In the genomic region with DNA sequence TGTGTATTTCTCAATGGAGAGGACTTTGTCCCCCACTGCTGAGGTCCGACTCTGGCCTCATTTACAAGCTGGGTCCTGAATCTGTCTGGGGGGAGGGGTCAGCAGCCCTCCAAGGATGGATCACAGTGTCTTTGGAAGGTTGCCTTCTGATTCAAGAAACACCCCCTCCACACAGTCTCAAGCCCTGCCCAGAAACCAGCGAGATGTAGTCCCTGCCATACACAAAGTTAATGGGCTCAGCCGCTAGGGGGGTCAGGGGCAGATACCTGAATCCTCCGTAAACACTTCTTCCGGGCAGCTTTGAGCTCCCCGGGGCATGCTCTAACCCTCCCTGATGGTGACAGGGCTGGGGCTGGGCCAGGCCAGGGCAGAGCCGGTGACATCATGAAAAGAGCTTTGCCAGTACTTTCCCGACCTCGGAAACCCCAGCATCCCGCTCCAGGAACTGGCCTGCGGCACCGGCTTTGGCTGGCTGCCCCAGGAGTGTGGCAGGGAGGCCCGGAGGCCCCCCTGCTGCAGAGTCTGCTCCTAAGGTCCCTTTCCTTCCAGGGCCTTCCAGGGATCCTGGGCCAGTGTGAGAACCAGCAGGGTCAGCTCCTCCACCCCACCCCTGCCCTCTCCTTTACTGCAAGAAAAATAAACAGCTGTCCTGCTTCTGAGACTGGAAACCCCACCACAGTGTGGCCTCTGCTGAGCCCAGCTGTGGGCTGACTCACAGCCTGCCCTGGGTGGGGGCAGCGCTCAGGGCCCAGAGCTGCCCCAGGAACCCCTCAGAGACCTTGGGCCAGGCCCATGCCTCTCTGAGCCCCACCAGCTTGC, we compare ENCODE assay signal across 8 mouse cellular contexts. TPM values are rescaled to one million over a fixed set of nuclear protein-coding genes. Genes with fewer than 3 reads are reported as not detected.
DNase-seq lines count a peak whose midpoint lies in the region; ATAC-seq and TF ChIP-seq lines count a peak whose summit lies in the region.

No protein-coding gene starts in this region.

- no peak overlapping the region for H3K4me3 ChIP-seq in ES-Bruce4 (ENCODE audit: low read depth, low read length)
- no peak overlapping the region for H3K4me3 ChIP-seq in forebrain, embryonic 11.5 days (ENCODE audit: low read depth, low read length)
- H3K4me3 ChIP-seq in heart, postnatal 0 days (ENCODE audit: low read depth, low read length): peak overlapping the region; percentile 9; the same call in 1 of the 2 replicates
- peak overlapping the region; percentile 20; the same call in 1 of the 2 replicates for H3K4me3 ChIP-seq in small intestine, adult 2 months (ENCODE audit: low read depth, low read length)

- 5% methylated on average over 14 of the region's 14 CpGs for WGBS in forebrain, embryonic 11.5 days
- WGBS in heart, postnatal 0 days: 7% methylated on average over 14 of the region's 14 CpGs
- WGBS in small intestine, adult 2 months: 5% methylated on average over 14 of the region's 14 CpGs

- no peaks in the 10 kb centered on the region for H3K27me3 ChIP-seq in ES-Bruce4 (ENCODE audit: control insufficient read depth, insufficient read depth, low read length, poor library complexity, severe bottlenecking)
- H3K27me3 ChIP-seq in forebrain, embryonic 11.5 days (ENCODE audit: control insufficient read depth, insufficient read depth, low read length): no peaks in the 10 kb centered on the region
- peaks cover 23% of the 10 kb centered on the region for H3K27me3 ChIP-seq in heart, postnatal 0 days (ENCODE audit: control insufficient read depth, insufficient read depth, low read length)
- no peaks in the 10 kb centered on the region; the same call in 1 of the 2 replicates for H3K27me3 ChIP-seq in small intestine, adult 2 months (ENCODE audit: control insufficient read depth, insufficient read depth, low read length)

- peak; percentile 45; the same call in 1 of the 2 replicates for ATAC-seq in forebrain, embryonic 11.5 days (replicated peaks; ENCODE audit: low FRiP score)
- peak; percentile 80 for ATAC-seq in heart, postnatal 0 days (ENCODE audit: insufficient read depth, low read depth)

- no peak for TF ChIP-seq POLR2A in ES-Bruce4 (IDR thresholded peaks at IDR 0.05; ENCODE audit: insufficient read depth, low read length)
- TF ChIP-seq POLR2A in small intestine, adult 2 months (IDR thresholded peaks at IDR 0.05; ENCODE audit: low read depth, low read length): no peak

- peak; percentile 24 to 61 for DNase-seq in adrenal gland, postnatal 4 days (ENCODE audit: low spot score in 2 of 2)
- DNase-seq in forebrain, embryonic 11.5 days (ENCODE audit: low spot score): peak; percentile 71
- peak; percentile 60 for DNase-seq in heart, postnatal 0 days (ENCODE audit: low spot score)
- peak; percentile 84 for DNase-seq in kidney, postnatal 10 days
- peak; percentile 85 for DNase-seq in lung, postnatal 10 days
- no peak for DNase-seq in natural killer cell, adult 2 months (ENCODE audit: low spot score in 2 of 2)

- H3K9ac ChIP-seq in ES-Bruce4 (ENCODE audit: low read depth, poor library complexity, severe bottlenecking): no peak overlapping the region
- H3K9ac ChIP-seq in forebrain, embryonic 11.5 days (ENCODE audit: low read length): no peak overlapping the region; the same call in 1 of the 2 replicates
- no peak overlapping the region for H3K9ac ChIP-seq in heart, postnatal 0 days (replicated peaks; ENCODE audit: low read depth, low read length)

- peaks cover 6% of the 10 kb centered on the region for H3K4me1 ChIP-seq in ES-Bruce4 (ENCODE audit: control insufficient read depth, insufficient read depth, low read length)
- H3K4me1 ChIP-seq in forebrain, embryonic 11.5 days (replicated peaks; ENCODE audit: control insufficient read depth, insufficient read depth, low read length): peaks cover 24% of the 10 kb centered on the region
- no peaks in the 10 kb centered on the region for H3K4me1 ChIP-seq in heart, postnatal 0 days (ENCODE audit: control insufficient read depth, insufficient read depth)
- peaks cover 5% of the 10 kb centered on the region; the same call in 1 of the 2 replicates for H3K4me1 ChIP-seq in small intestine, adult 2 months (ENCODE audit: control insufficient read depth, insufficient read depth, insufficient read length, low read length)

- H3K27ac ChIP-seq in ES-Bruce4 (ENCODE audit: insufficient read depth, low read length): no peak overlapping the region
- peak overlapping the region; percentile 25; the same call in 1 of the 2 replicates for H3K27ac ChIP-seq in forebrain, embryonic 11.5 days (ENCODE audit: low read depth, low read length)
- no peak overlapping the region for H3K27ac ChIP-seq in heart, postnatal 0 days (ENCODE audit: low read depth)
- H3K27ac ChIP-seq in small intestine, adult 2 months (ENCODE audit: insufficient read depth, low read depth, low read length): no peak overlapping the region

- no peaks in the 10 kb centered on the region for H3K36me3 ChIP-seq in ES-Bruce4 (ENCODE audit: control insufficient read depth, insufficient read depth, low read length, poor library complexity, severe bottlenecking)
- H3K36me3 ChIP-seq in forebrain, embryonic 11.5 days (ENCODE audit: control insufficient read depth, insufficient read depth, low read length): no peaks in the 10 kb centered on the region
- H3K36me3 ChIP-seq in heart, postnatal 0 days (replicated peaks; ENCODE audit: control insufficient read depth, insufficient read depth, low read length): no peaks in the 10 kb centered on the region
- no peaks in the 10 kb centered on the region for H3K36me3 ChIP-seq in small intestine, adult 2 months (ENCODE audit: control insufficient read depth, insufficient read depth, low read length)

- TF ChIP-seq CTCF in ES-Bruce4 (IDR thresholded peaks at IDR 0.05; ENCODE audit: low read depth, low read length): peak; percentile 2
- no peak for TF ChIP-seq CTCF in heart, postnatal 0 days (IDR thresholded peaks at IDR 0.05; ENCODE audit: low read depth)
- TF ChIP-seq CTCF in small intestine, adult 2 months (IDR thresholded peaks at IDR 0.05; ENCODE audit: extremely low read depth, insufficient read length, insufficient replicate concordance, low read depth, low read length): no peak

- H3K4me2 ChIP-seq in forebrain, embryonic 11.5 days (ENCODE audit: low read depth, low read length, severe bottlenecking): peak overlapping the region; percentile 9; the same call in 1 of the 2 replicates
- H3K4me2 ChIP-seq in heart, postnatal 0 days (ENCODE audit: low read depth, low read length): peak overlapping the region; percentile 46

- H3K9me3 ChIP-seq in ES-Bruce4 (replicated peaks; ENCODE audit: control insufficient read depth, insufficient read depth, low read length, poor library complexity, severe bottlenecking): no peaks in the 10 kb centered on the region
- H3K9me3 ChIP-seq in forebrain, embryonic 11.5 days (ENCODE audit: control insufficient read depth, low read length): no peaks in the 10 kb centered on the region
- H3K9me3 ChIP-seq in heart, postnatal 0 days (replicated peaks; ENCODE audit: control insufficient read depth, low read length): no peaks in the 10 kb centered on the region

- TF ChIP-seq EP300 in ES-Bruce4 (IDR thresholded peaks at IDR 0.05; ENCODE audit: insufficient read depth, low read depth, low read length): no peak
- TF ChIP-seq EP300 in heart, postnatal 0 days (IDR thresholded peaks at IDR 0.05; ENCODE audit: low read depth): no peak

RNA-seq across cellular contexts. Expression of a gene that starts 20.4 kb away (rescaled TPM):
- not detected in 2 replicates for polyA plus RNA-seq in ES-Bruce4 (2011; ENCODE audit: insufficient read depth, insufficient read length, low read depth, missing spikeins)
- total RNA-seq in adrenal gland, postnatal 4 days (2021): not detected
- polyA plus RNA-seq in forebrain, embryonic 11.5 days (2014; fragmentation: Nextera tagmentation; extraction: Ambion mirVana): not detected in 2 replicates
- total RNA-seq in heart, postnatal 0 days (2014; rRNA removed; ENCODE audit: low replicate concordance): not detected in 2 replicates
- polyA plus RNA-seq in heart, postnatal 0 days (2015; fragmentation: Nextera tagmentation; extraction: Ambion mirVana): not detected in 2 replicates
- polyA plus RNA-seq in small intestine, adult 2 months (2012; rRNA removed): not detected in 2 replicates

RNA-seq across cellular contexts. Expression of a gene that starts 58.9 kb away (rescaled TPM):
- polyA plus RNA-seq in ES-Bruce4 (2011; ENCODE audit: insufficient read depth, insufficient read length, low read depth, missing spikeins): 29.8 and 30.2 TPM in 2 replicates
- total RNA-seq in adrenal gland, postnatal 4 days (2021): 1 to 10 TPM in 1 of 2 experiments, under 1 TPM in 1; 0.40 to 1.8 TPM
- 146 and 153 TPM in 2 replicates for polyA plus RNA-seq in forebrain, embryonic 11.5 days (2014; fragmentation: Nextera tagmentation; extraction: Ambion mirVana)
- total RNA-seq in heart, postnatal 0 days (2014; rRNA removed; ENCODE audit: low replicate concordance): 0.81 and 2.6 TPM in 2 replicates
- 0.10 and 0.37 TPM in 2 replicates for polyA plus RNA-seq in heart, postnatal 0 days (2015; fragmentation: Nextera tagmentation; extraction: Ambion mirVana)
- 0.14 TPM in 1 of 2 replicates, not detected in the other for polyA plus RNA-seq in small intestine, adult 2 months (2012; rRNA removed)

Comparison
In these comparisons a context has a peak if more than half of its experiments do, and no peak if none do; other contexts are left out.
1. H3K4me3 ChIP-seq: peak in heart, postnatal 0 days (single experiment) and small intestine, adult 2 months (single experiment); none in ES-Bruce4 (single experiment) and forebrain, embryonic 11.5 days (single experiment).
2. DNase-seq: peak in adrenal gland, postnatal 4 days (2 of 2), forebrain, embryonic 11.5 days (single experiment), heart, postnatal 0 days (single experiment), kidney, postnatal 10 days (single experiment) and lung, postnatal 10 days (single experiment); none in natural killer cell, adult 2 months (0 of 2).
3. RNA of a gene that starts 58.9 kb away (polyA plus RNA-seq): 146 to 153 TPM in forebrain, embryonic 11.5 days and 29.8 to 30.2 TPM in ES-Bruce4; 0.10 to 0.37 TPM in heart, postnatal 0 days and 0.14 TPM in small intestine, adult 2 months; every median in the first group is over 10 times any median in the second.